8 mouse cellular contexts compared by ENCODE assay signal in the genomic region with DNA sequence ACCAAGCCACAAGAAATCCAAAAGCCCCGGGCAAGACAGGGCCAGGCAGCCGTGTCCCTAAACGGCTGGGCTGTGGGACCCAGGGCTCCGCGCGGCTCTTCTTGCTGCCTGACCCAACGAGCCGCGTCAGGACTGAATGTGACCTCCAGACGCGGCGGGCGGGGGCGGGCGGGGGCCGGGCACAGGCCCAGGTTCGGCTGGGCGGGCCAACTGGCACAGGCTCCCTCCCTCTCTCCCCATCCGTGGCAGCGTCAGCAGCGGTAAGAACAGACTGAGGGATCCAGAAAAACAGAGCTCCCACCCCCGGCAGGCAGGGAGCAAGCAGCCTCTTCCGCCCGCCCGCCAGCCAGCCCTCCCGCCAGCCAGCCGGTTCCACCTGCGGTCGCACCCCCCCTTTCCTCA. TPM values are rescaled to one million over a fixed set of nuclear protein-coding genes. Genes with fewer than 3 reads are reported as not detected.
DNase-seq lines count a peak whose midpoint lies in the region; ATAC-seq and TF ChIP-seq lines count a peak whose summit lies in the region.

No protein-coding gene starts in this region.

- H3K9me3 ChIP-seq in hindbrain, embryonic 13.5 days = no peaks in the 10 kb centered on the region
- H3K9me3 ChIP-seq in lung, embryonic 16.5 days (ENCODE audit: control insufficient read depth, low read length) = no peaks in the 10 kb centered on the region

- peak overlapping the region; percentile 64 for H3K4me2 ChIP-seq in hindbrain, embryonic 13.5 days
- H3K4me2 ChIP-seq in lung, embryonic 16.5 days (ENCODE audit: low read depth, low read length) = peak overlapping the region; percentile 57

- no peak for TF ChIP-seq CTCF in gastrocnemius, adult 2 months (IDR thresholded peaks at IDR 0.05)

- WGBS in hindbrain, embryonic 13.5 days = under 1% methylated on average over 21 of the region's 29 CpGs
- 3% methylated on average over 25 of the region's 29 CpGs for WGBS in lung, embryonic 16.5 days

- peak; percentile 47 for DNase-seq in ZHBTc4 (ENCODE audit: low read depth, low spot score)
- DNase-seq in cerebellum, adult 9-11 months = peak; percentile 85
- DNase-seq in gastrocnemius, adult 2 months = peak; percentile 92
- peak; percentile 67 to 79 for DNase-seq in layer of hippocampus, postnatal 36 days
- DNase-seq in ovary, postnatal 36 days (ENCODE audit: low spot score) = peak; percentile 79
- DNase-seq in yolk sac, embryonic 10.5 days (ENCODE audit: low spot score) = peak; percentile 47

- intact Hi-C loops in gastrocnemius, adult 2 months (cut with DNase I) = loop anchor here (5.0 kb wide), 1 partner anchor 209 kb away; no protein-coding TSS in a partner anchor

- H3K27ac ChIP-seq in gastrocnemius, adult 2 months = peak overlapping the region; percentile 97
- H3K27ac ChIP-seq in hindbrain, embryonic 13.5 days = peak overlapping the region; percentile 81
- H3K27ac ChIP-seq in lung, embryonic 16.5 days (ENCODE audit: low read length) = peak overlapping the region; percentile 91

- peaks cover 78% of the 10 kb centered on the region for H3K4me1 ChIP-seq in hindbrain, embryonic 13.5 days (replicated peaks)
- H3K4me1 ChIP-seq in lung, embryonic 16.5 days (replicated peaks; ENCODE audit: control insufficient read depth, insufficient read depth, low read length) = peaks cover 61% of the 10 kb centered on the region

- ATAC-seq in hindbrain, embryonic 13.5 days (ENCODE audit: low FRiP score) = peak; percentile 40
- peak; percentile 45 for ATAC-seq in lung, embryonic 16.5 days (ENCODE audit: low read depth)

- H3K9ac ChIP-seq in hindbrain, embryonic 13.5 days = peak overlapping the region; percentile 73
- peak overlapping the region; percentile 48 for H3K9ac ChIP-seq in lung, embryonic 16.5 days (ENCODE audit: low read length)

- H3K27me3 ChIP-seq in hindbrain, embryonic 13.5 days = no peaks in the 10 kb centered on the region; the same call in 1 of the 2 replicates
- no peaks in the 10 kb centered on the region for H3K27me3 ChIP-seq in lung, embryonic 16.5 days (ENCODE audit: control insufficient read depth, insufficient read depth, low read depth, low read length)

- H3K36me3 ChIP-seq in hindbrain, embryonic 13.5 days = peaks cover 20% of the 10 kb centered on the region
- H3K36me3 ChIP-seq in lung, embryonic 16.5 days (ENCODE audit: control insufficient read depth, insufficient read depth, low read length) = peaks cover 5% of the 10 kb centered on the region

- H3K4me3 ChIP-seq in gastrocnemius, adult 2 months = peak overlapping the region; percentile 87
- peak overlapping the region; percentile 30 for H3K4me3 ChIP-seq in hindbrain, embryonic 13.5 days
- peak overlapping the region; percentile 33 for H3K4me3 ChIP-seq in lung, embryonic 16.5 days (ENCODE audit: low read length)

RNA-seq across cellular contexts. Expression of a gene that starts 55.2 kb away (rescaled TPM):
- not detected for total RNA-seq in gastrocnemius, adult 2 months (2021)
- 5.9 and 8.3 TPM in 2 replicates for polyA plus RNA-seq in hindbrain, embryonic 13.5 days (2015; fragmentation: Nextera tagmentation; extraction: Ambion mirVana)
- total RNA-seq in layer of hippocampus, postnatal 36 days (2021) = under 1 TPM; 0.27 to 0.38 TPM
- polyA plus RNA-seq in lung, embryonic 16.5 days (2015; fragmentation: Nextera tagmentation; extraction: Ambion mirVana) = 6.7 and 6.8 TPM in 2 replicates

Comparison
In these comparisons a context has a peak if more than half of its experiments do, and no peak if none do; other contexts are left out.
1. Peak in every context shown above with its lines: DNase-seq, ATAC-seq, H3K4me3 ChIP-seq and H3K27ac ChIP-seq.
2. H3K4me3 ChIP-seq: peak in every context shown above with its lines; median percentile 87 in gastrocnemius, adult 2 months; 33 in lung, embryonic 16.5 days; 30 in hindbrain, embryonic 13.5 days.